Mouse (Mus musculus): ENCODE results near the gene Fbxo46.

DNA sequence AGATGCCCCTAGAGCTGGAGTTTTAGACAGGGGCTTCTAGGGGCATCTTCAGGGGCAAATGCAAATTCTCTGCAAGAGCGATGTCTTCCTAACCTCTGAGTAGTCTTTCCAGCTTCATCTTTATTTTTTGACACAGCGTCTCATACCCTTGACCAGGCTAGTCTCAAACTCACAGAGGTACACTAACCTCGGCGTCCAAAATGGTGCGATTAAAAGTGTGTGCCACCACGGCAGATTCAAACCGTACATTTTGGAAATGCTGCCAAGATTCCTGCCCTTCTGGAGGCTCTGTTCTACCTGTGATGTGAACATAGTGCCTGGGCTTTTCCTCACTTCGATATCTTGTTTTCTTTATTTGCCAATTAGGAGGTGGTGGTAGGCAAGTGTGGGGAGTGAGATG is 576 bp upstream of the Fbxo46 start:
- no peak for TF ChIP-seq CTCF (IDR thresholded peaks at IDR 0.05; ENCODE audit: insufficient read depth, low read depth, low read length)
- TF ChIP-seq POLR2A (IDR thresholded peaks at IDR 0.05; ENCODE audit: insufficient read depth, low read depth, low read length), result no peak

All from olfactory bulb, adult 2 months (tissue).